Mouse (Mus musculus) CH12.LX (cell line): ENCODE measurements around the gene Cox4i2.

Experiments used
- CTCF ChIP-seq, 2 experiments: IDR thresholded peaks in 1 of 2; conservative IDR thresholded peaks in 1 of 2; 2 replicates each; pipeline ENCODE4 v1.5.1; 2011 to 2012; ENCODE audit warnings: low read depth in 2 of 2, low read length in 2 of 2, improper control_type of control experiment in 1 of 2, inconsistent platforms in 1 of 2, mild to moderate bottlenecking in 1 of 2, moderate library complexity in 1 of 2
- E2F4 ChIP-seq: IDR thresholded peaks from 2 replicates; pipeline ENCODE4 v1.6.1; 2011; ENCODE audit warnings: low read depth, low read length, improper control_type of control experiment; ENCODE audit not compliant: insufficient replicate concordance
- GABPA ChIP-seq: IDR thresholded peaks from 2 replicates; pipeline ENCODE4 v1.6.1; 2012; ENCODE audit warnings: low read depth, low read length, improper control_type of control experiment, inconsistent platforms; ENCODE audit not compliant: insufficient replicate concordance
- MAZ ChIP-seq: IDR thresholded peaks from 2 replicates; pipeline ENCODE4 v1.6.1; 2012; ENCODE audit warnings: low read depth, mild to moderate bottlenecking, inconsistent platforms, low read length, improper control_type of control experiment, moderate library complexity
- MYC ChIP-seq: IDR thresholded peaks from 2 replicates; pipeline ENCODE4 v1.6.1; 2011; ENCODE audit warnings: low read depth, mild to moderate bottlenecking, improper control_type of control experiment, low read length
- NELFE ChIP-seq: IDR thresholded peaks from 2 replicates; pipeline ENCODE4 v1.6.1; 2011; ENCODE audit warnings: low read depth, low read length, improper control_type of control experiment
- POLR2A ChIP-seq: IDR thresholded peaks from 2 replicates; pipeline ENCODE4 v1.6.1; 2011; ENCODE audit warnings: low read depth, mild to moderate bottlenecking, improper control_type of control experiment, low read length
- RCOR1 ChIP-seq: conservative IDR thresholded peaks from 2 replicates; pipeline ENCODE4 v1.6.1; 2012; ENCODE audit warnings: low read depth, mild to moderate bottlenecking, inconsistent platforms, low read length, improper control_type of control experiment
- USF1 ChIP-seq: IDR thresholded peaks from 2 replicates; pipeline ENCODE4 v1.6.1; 2014; ENCODE audit warnings: low read depth, mild to moderate bottlenecking, inconsistent platforms, low read length, improper control_type of control experiment
- USF2 ChIP-seq: conservative IDR thresholded peaks from 2 replicates; pipeline ENCODE4 v1.6.1; 2011; ENCODE audit warnings: low read depth, low read length, improper control_type of control experiment
- ZC3H11A ChIP-seq: IDR thresholded peaks from 2 replicates; pipeline ENCODE4 v1.6.1; 2012; ENCODE audit warnings: low read depth, mild to moderate bottlenecking, inconsistent platforms, low read length, improper control_type of control experiment
- ZKSCAN1 ChIP-seq: IDR thresholded peaks from 2 replicates; pipeline ENCODE4 v1.6.1; 2012; ENCODE audit warnings: low read depth, inconsistent platforms, low read length, improper control_type of control experiment, borderline replicate concordance
- ZNF384 ChIP-seq: IDR thresholded peaks from 2 replicates; pipeline ENCODE4 v1.6.1; 2012; ENCODE audit warnings: low read depth, low read length, improper control_type of control experiment, inconsistent platforms

DNA sequence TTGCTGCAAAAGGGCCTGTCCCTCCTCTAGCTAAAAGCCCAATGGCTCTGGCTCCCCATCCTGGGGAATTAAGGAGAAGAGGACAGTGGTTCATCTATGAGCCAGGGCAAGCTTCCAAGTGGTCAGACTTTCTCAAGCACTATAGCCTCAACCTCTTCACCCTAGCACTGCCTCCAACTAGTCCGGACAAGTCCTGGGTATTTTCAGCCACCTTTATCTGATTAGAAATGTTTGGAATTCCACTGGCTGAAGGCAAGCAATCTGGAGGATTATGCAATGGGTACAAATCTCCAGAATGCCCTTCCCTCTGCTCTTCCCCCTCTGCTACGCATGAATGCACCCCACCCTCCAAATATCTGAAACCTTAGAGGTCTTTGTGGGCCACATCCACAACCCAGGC lies 38.5 kb downstream of the Cox4i2 start:
- TF ChIP-seq USF1 (no peak), ZNF384 (no peak), ZC3H11A (no peak), NELFE (no peak), RCOR1 (no peak), MAZ (no peak), USF2 (no peak), GABPA (no peak), POLR2A (no peak), E2F4 (no peak), ZKSCAN1 (no peak), MYC (no peak), CTCF (conservative IDR thresholded peaks at IDR 0.05 in 1 of 2, IDR thresholded peaks at IDR 0.05 in 1 of 2; ENCODE audit: low read depth in 2 of 2, low read length in 2 of 2) (no peak)
